Mouse (Mus musculus): ENCODE results near the gene Slc16a2.

DNA sequence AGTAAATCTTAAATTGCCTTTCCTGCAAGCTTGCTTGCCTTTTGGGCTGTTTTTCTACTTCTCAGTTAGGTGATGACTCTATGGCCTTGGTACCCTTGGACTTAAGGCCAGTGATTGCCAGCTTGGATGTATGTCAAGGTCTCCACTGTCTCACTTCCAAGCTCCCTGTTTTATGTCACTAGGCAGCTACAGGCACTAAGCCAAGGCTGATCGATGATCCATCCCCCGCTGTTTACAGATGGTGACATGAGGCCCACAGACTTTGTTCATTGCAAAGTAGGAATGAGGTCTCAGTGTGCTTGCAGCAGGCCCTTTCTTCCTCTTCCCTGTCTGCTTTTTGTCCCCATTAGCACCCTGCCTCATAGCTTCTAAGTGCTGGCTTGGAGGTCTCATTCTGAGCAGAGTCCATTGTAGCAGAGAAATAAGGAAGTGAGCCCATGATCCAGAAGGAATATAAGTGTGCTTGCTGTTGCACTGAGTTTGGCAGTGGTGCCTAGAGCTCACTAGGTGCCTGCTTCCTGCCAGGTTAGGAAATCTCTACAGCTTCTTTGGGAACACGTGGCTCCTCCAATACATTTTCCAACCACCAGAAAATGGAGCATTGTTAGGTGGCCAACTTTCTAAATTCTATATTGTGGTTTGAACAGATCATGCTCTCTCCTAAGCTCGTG, 89.6 kb downstream of the Slc16a2 start:
- TF ChIP-seq CTCF (IDR thresholded peaks at IDR 0.05; ENCODE audit: control insufficient read depth, insufficient read depth, low read length) (no peak), POLR2A (IDR thresholded peaks at IDR 0.05; ENCODE audit: borderline replicate concordance, control insufficient read depth, low read depth, low read length) (no peak)
